Mouse (Mus musculus) retina, embryonic 14.5 days (tissue): ENCODE data around the gene Fscn2.
"Not testable (repeated sequence)": the region's sequence is repeated elsewhere in the genome, so short reads cannot be mapped to it uniquely, and the experiment has no call there.

ENCODE experiments used
- DNase-seq: peaks from one replicate; pipeline ENCODE4 v3.0.0-alpha.2; 2015; ENCODE audit warnings: low spot score

Gene Fscn2

GRCm38 (mm10) chr11:120405867-120406266 lies 44.5 kb downstream of the Fscn2 start:
- DNase-seq = no peak

- no peak for DNase-seq
These were observed 45.1 kb downstream of the Fscn2 start for GRCm38 (mm10) chr11:120406445-120406844.

GRCm38 (mm10) chr11:120413621-120414020 lies 52.3 kb downstream of the Fscn2 start:
- DNase-seq = not testable (repeated sequence)
